In the genomic region with DNA sequence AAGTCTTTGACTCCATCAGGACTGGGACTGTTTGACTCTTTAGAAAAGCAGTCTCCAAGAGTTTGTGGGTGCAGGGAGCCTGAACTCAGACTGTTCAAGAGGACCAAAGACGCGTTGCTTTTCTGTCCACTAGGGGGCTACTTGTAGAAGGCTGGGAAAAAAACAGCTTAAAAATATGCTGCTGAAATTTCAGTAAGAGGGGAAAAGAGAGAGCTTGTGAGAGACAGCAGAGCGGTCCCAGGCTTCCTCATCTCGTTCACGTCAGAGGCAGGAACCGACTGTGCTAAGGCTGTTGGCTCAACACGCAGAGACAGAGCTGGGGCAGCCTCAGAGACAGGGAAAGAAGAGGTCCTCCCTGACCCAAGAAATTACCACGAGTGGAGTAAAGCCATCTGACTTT, we compare ENCODE assay signal across 8 mouse cellular contexts. TPM values are rescaled to one million over a fixed set of nuclear protein-coding genes. Genes with fewer than 3 reads are reported as not detected.
DNase-seq lines count a peak whose midpoint lies in the region; ATAC-seq and TF ChIP-seq lines count a peak whose summit lies in the region.

A gene (plus strand): TSS at position 192 of the 400 bp plus-strand sequence.

- no peak within 1 kb of the TSS for H3K9ac ChIP-seq in lung, postnatal 0 days (replicated peaks; ENCODE audit: low read depth)

- H3K4me1 ChIP-seq in E14TG2a.4 (replicated peaks; ENCODE audit: low read depth, low read length) = peaks cover 4% of the 10 kb centered on the region; the same call in 1 of the 2 replicates
- H3K4me1 ChIP-seq in lung, postnatal 0 days (ENCODE audit: insufficient read depth, low read depth, low read length) = no peaks in the 10 kb centered on the region

- 2% methylated on average over 8 of the region's 8 CpGs for WGBS in lung, postnatal 0 days

- no peak within 1 kb of the TSS for H3K27ac ChIP-seq in lung, postnatal 0 days (ENCODE audit: low read length)

- no peak for ATAC-seq in lung, postnatal 0 days

- peak; percentile 20 for DNase-seq in 3134 (ENCODE audit: extremely low read depth, insufficient read length, low spot score)
- peak; percentile 88 to 91 for DNase-seq in cerebellum, postnatal 10 days
- DNase-seq in frontal cortex, postnatal 10 days (ENCODE audit: low spot score in 2 of 2) = peak; percentile 48 to 73
- DNase-seq in layer of hippocampus, adult 18-20 months (ENCODE audit: low spot score in 2 of 2) = peak; percentile 66 to 93
- peak; percentile 6 for DNase-seq in lung, postnatal 0 days (ENCODE audit: low spot score)
- peak; percentile 85 to 89 for DNase-seq in right cerebral cortex, adult 2 months (ENCODE audit: low spot score in 2 of 2)
- no peak for DNase-seq in spleen, postnatal 14 days (ENCODE audit: low spot score in 2 of 2)

- peak; percentile 65 for TF ChIP-seq CTCF in E14TG2a.4 (conservative IDR thresholded peaks at IDR 0.05; ENCODE audit: low read length)
- TF ChIP-seq CTCF in lung, postnatal 0 days (IDR thresholded peaks at IDR 0.05) = peak; percentile 54

- H3K4me2 ChIP-seq in lung, postnatal 0 days (replicated peaks; ENCODE audit: low read depth, low read length) = no peak within 1 kb of the TSS

- H3K4me3 ChIP-seq in E14TG2a.4 (replicated peaks; ENCODE audit: low read length) = no peak within 1 kb of the TSS
- H3K4me3 ChIP-seq in lung, postnatal 0 days (ENCODE audit: low read depth, low read length) = no peak within 1 kb of the TSS

- no peaks in the 10 kb centered on the region for H3K36me3 ChIP-seq in E14TG2a.4 (ENCODE audit: insufficient read depth, low read length)
- no peaks in the 10 kb centered on the region for H3K36me3 ChIP-seq in lung, postnatal 0 days (ENCODE audit: insufficient read depth, low read length)

- no peak for TF ChIP-seq EP300 in lung, postnatal 0 days (IDR thresholded peaks at IDR 0.05)

- peaks cover 29% of the 10 kb centered on the region for H3K27me3 ChIP-seq in E14TG2a.4 (ENCODE audit: insufficient read depth, low read length)
- H3K27me3 ChIP-seq in lung, postnatal 0 days (replicated peaks; ENCODE audit: insufficient read depth, low read length) = no peaks in the 10 kb centered on the region

- peaks cover 10% of the 10 kb centered on the region for H3K9me3 ChIP-seq in E14TG2a.4 (ENCODE audit: low read length)
- H3K9me3 ChIP-seq in lung, postnatal 0 days (ENCODE audit: low read length) = no peaks in the 10 kb centered on the region

RNA-seq across cellular contexts. Expression of the gene that starts here (rescaled TPM):
- total RNA-seq in layer of hippocampus, adult 18-20 months (2021) = 100 to 1,000 TPM; 137 to 139 TPM
- not detected in 2 replicates for polyA plus RNA-seq in lung, postnatal 0 days (2015; fragmentation: Nextera tagmentation; extraction: Ambion mirVana)

Comparison
In these comparisons a context has a peak if more than half of its experiments do, and no peak if none do; other contexts are left out.
1. Peak in DNase-seq in lung, postnatal 0 days; RNA of the gene not detected or under 1 TPM.
2. DNase-seq: peak in 3134 (single experiment), cerebellum, postnatal 10 days (2 of 2), frontal cortex, postnatal 10 days (2 of 2), layer of hippocampus, adult 18-20 months (2 of 2) and right cerebral cortex, adult 2 months (2 of 2); none in spleen, postnatal 14 days (0 of 2).